Mouse (Mus musculus): ENCODE measurements around the gene Crnn. TPM values are rescaled to one million over a fixed set of nuclear protein-coding genes. Genes with fewer than 3 reads are reported as not detected.

Crnn gene
- not detected in 2 replicates for polyA plus RNA-seq (2012; ENCODE audit: insufficient read depth, insufficient read length, missing spikeins)

GRCm38 (mm10) chr3:93144510-93145051, at the start of gene Crnn:
Gene Crnn, plus strand, starts transcription at chr3:93144787.
- TF ChIP-seq POLR2A (IDR thresholded peaks at IDR 0.05; ENCODE audit: borderline replicate concordance, low read depth, low read length) (no peak), CTCF (IDR thresholded peaks at IDR 0.05; ENCODE audit: low read depth, low read length) (no peak)
- no peak within 1 kb of the TSS for H3K4me3 ChIP-seq (ENCODE audit: insufficient read depth, low read length)
- H3K27ac ChIP-seq (ENCODE audit: insufficient read depth, low read depth, low read length): no peak within 1 kb of the TSS
- H3K4me1 ChIP-seq (ENCODE audit: control insufficient read depth, insufficient read depth, low read length): no peaks in the 10 kb centered on the region

GRCm38 (mm10) chr3:93096447-93096846, 48.1 kb upstream of the Crnn start:
- TF ChIP-seq CTCF (IDR thresholded peaks at IDR 0.05; ENCODE audit: low read depth, low read length) (no peak), POLR2A (IDR thresholded peaks at IDR 0.05; ENCODE audit: borderline replicate concordance, low read depth, low read length) (no peak)
- Histone ChIP-seq H3K27ac (ENCODE audit: insufficient read depth, low read depth, low read length) (no peak overlapping the region), H3K4me3 (ENCODE audit: insufficient read depth, low read length) (no peak overlapping the region), H3K4me1 (ENCODE audit: control insufficient read depth, insufficient read depth, low read length) (no peaks in the 10 kb centered on the region)

- TF ChIP-seq CTCF (IDR thresholded peaks at IDR 0.05; ENCODE audit: low read depth, low read length) (peak; percentile 40; the same call in 1 of the 2 replicates), POLR2A (IDR thresholded peaks at IDR 0.05; ENCODE audit: borderline replicate concordance, low read depth, low read length) (no peak)
- Histone ChIP-seq H3K27ac (ENCODE audit: insufficient read depth, low read depth, low read length) (no peak overlapping the region), H3K4me3 (ENCODE audit: insufficient read depth, low read length) (no peak overlapping the region), H3K4me1 (ENCODE audit: control insufficient read depth, insufficient read depth, low read length) (no peaks in the 10 kb centered on the region)
These were observed 32.9 kb upstream of the Crnn start for GRCm38 (mm10) chr3:93111668-93112067.

- H3K4me3 ChIP-seq (ENCODE audit: insufficient read depth, low read length): no peak overlapping the region
- H3K4me1 ChIP-seq (ENCODE audit: control insufficient read depth, insufficient read depth, low read length): no peaks in the 10 kb centered on the region
- no peak for TF ChIP-seq POLR2A (IDR thresholded peaks at IDR 0.05; ENCODE audit: borderline replicate concordance, low read depth, low read length)
- no peak for TF ChIP-seq CTCF (IDR thresholded peaks at IDR 0.05; ENCODE audit: low read depth, low read length)
- H3K27ac ChIP-seq (ENCODE audit: insufficient read depth, low read depth, low read length): no peak overlapping the region
These were observed 30.1 kb upstream of the Crnn start for GRCm38 (mm10) chr3:93114481-93114880.

GRCm38 (mm10) chr3:93119101-93119500, 25.5 kb upstream of the Crnn start:
- no peak overlapping the region for H3K4me3 ChIP-seq (ENCODE audit: insufficient read depth, low read length)
- TF ChIP-seq POLR2A (IDR thresholded peaks at IDR 0.05; ENCODE audit: borderline replicate concordance, low read depth, low read length): no peak
- TF ChIP-seq CTCF (IDR thresholded peaks at IDR 0.05; ENCODE audit: low read depth, low read length): no peak
- H3K27ac ChIP-seq (ENCODE audit: insufficient read depth, low read depth, low read length): no peak overlapping the region
- no peaks in the 10 kb centered on the region for H3K4me1 ChIP-seq (ENCODE audit: control insufficient read depth, insufficient read depth, low read length)

GRCm38 (mm10) chr3:93128052-93128451, 16.5 kb upstream of the Crnn start:
- H3K4me1 ChIP-seq (ENCODE audit: control insufficient read depth, insufficient read depth, low read length): no peaks in the 10 kb centered on the region
- TF ChIP-seq POLR2A (IDR thresholded peaks at IDR 0.05; ENCODE audit: borderline replicate concordance, low read depth, low read length) (no peak), CTCF (IDR thresholded peaks at IDR 0.05; ENCODE audit: low read depth, low read length) (no peak)
- no peak overlapping the region for H3K4me3 ChIP-seq (ENCODE audit: insufficient read depth, low read length)
- H3K27ac ChIP-seq (ENCODE audit: insufficient read depth, low read depth, low read length): no peak overlapping the region

GRCm38 (mm10) chr3:93129076-93129475, 15.5 kb upstream of the Crnn start:
- Histone ChIP-seq H3K4me1 (ENCODE audit: control insufficient read depth, insufficient read depth, low read length) (no peaks in the 10 kb centered on the region), H3K4me3 (ENCODE audit: insufficient read depth, low read length) (no peak overlapping the region), H3K27ac (ENCODE audit: insufficient read depth, low read depth, low read length) (no peak overlapping the region)
- TF ChIP-seq POLR2A (IDR thresholded peaks at IDR 0.05; ENCODE audit: borderline replicate concordance, low read depth, low read length) (no peak), CTCF (IDR thresholded peaks at IDR 0.05; ENCODE audit: low read depth, low read length) (no peak)

GRCm38 (mm10) chr3:93130460-93130859, 14.1 kb upstream of the Crnn start:
- Histone ChIP-seq H3K27ac (ENCODE audit: insufficient read depth, low read depth, low read length) (no peak overlapping the region), H3K4me1 (ENCODE audit: control insufficient read depth, insufficient read depth, low read length) (no peaks in the 10 kb centered on the region), H3K4me3 (ENCODE audit: insufficient read depth, low read length) (no peak overlapping the region)
- no peak for TF ChIP-seq POLR2A (IDR thresholded peaks at IDR 0.05; ENCODE audit: borderline replicate concordance, low read depth, low read length)
- peak; percentile 37 for TF ChIP-seq CTCF (IDR thresholded peaks at IDR 0.05; ENCODE audit: low read depth, low read length)

- TF ChIP-seq CTCF (IDR thresholded peaks at IDR 0.05; ENCODE audit: low read depth, low read length): no peak
- TF ChIP-seq POLR2A (IDR thresholded peaks at IDR 0.05; ENCODE audit: borderline replicate concordance, low read depth, low read length): no peak
- H3K4me3 ChIP-seq (ENCODE audit: insufficient read depth, low read length): no peak overlapping the region
- H3K27ac ChIP-seq (ENCODE audit: insufficient read depth, low read depth, low read length): no peak overlapping the region
- no peaks in the 10 kb centered on the region for H3K4me1 ChIP-seq (ENCODE audit: control insufficient read depth, insufficient read depth, low read length)
These were observed 17.9 kb downstream of the Crnn start for GRCm38 (mm10) chr3:93162502-93162901.

GRCm38 (mm10) chr3:93162996-93163592, 18.5 kb downstream of the Crnn start:
- H3K4me3 ChIP-seq (ENCODE audit: insufficient read depth, low read length): no peak overlapping the region
- no peak overlapping the region for H3K27ac ChIP-seq (ENCODE audit: insufficient read depth, low read depth, low read length)
- H3K4me1 ChIP-seq (ENCODE audit: control insufficient read depth, insufficient read depth, low read length): no peaks in the 10 kb centered on the region
- TF ChIP-seq CTCF (IDR thresholded peaks at IDR 0.05; ENCODE audit: low read depth, low read length) (no peak), POLR2A (IDR thresholded peaks at IDR 0.05; ENCODE audit: borderline replicate concordance, low read depth, low read length) (no peak)
